In the genomic region with DNA sequence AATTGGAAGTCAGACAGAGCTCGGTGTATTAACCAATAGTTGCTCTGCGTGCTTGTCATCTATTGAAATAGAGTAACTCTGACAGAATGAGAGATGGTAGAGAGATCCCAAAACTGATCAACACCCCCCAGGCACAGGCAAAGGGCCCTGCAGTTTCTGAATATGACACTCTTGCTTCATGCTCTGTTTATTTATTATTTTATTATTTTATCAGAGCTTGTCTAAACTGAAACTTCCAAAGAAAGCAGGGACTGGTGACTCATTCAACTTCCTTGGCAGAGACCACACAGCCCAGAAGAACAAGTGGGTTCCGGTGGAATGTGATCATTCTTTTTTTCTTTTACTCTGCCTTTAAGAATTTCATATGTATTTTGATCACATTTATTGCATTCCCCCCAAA, we compare ENCODE assay signal across 13 mouse cellular contexts.
"Had no signal": no experiment of that assay in that cellular context is flagged by ENCODE, and none has a peak within 500 bp of the region (broad histone marks: within the 10 kb centered on the region; RNA-seq: fewer than 3 reads in every experiment).

No protein-coding gene starts in this region.

- H3K27me3 ChIP-seq: limb, embryonic 12.5 days; liver, embryonic 13.5 days; lung, embryonic 15.5 days had no signal

- H3K4me3 ChIP-seq: limb, embryonic 12.5 days; liver, embryonic 13.5 days; lung, embryonic 15.5 days; midbrain, embryonic 10.5 days had no signal

- H3K9me3 ChIP-seq: limb, embryonic 12.5 days; liver, embryonic 13.5 days; lung, embryonic 15.5 days; midbrain, embryonic 10.5 days had no signal

- H3K4me1 ChIP-seq: limb, embryonic 12.5 days; liver, embryonic 13.5 days; lung, embryonic 15.5 days had no signal

- H3K9ac ChIP-seq: limb, embryonic 12.5 days; liver, embryonic 13.5 days; liver, postnatal 0 days; lung, embryonic 15.5 days had no signal

- ATAC-seq: liver, postnatal 0 days; midbrain, embryonic 16.5 days had no signal

- H3K27ac ChIP-seq: kidney, postnatal 0 days; limb, embryonic 12.5 days; liver, embryonic 13.5 days; lung, embryonic 15.5 days; midbrain, embryonic 10.5 days; stomach, postnatal 0 days had no signal

- DNase-seq: kidney, postnatal 36 days; layer of hippocampus, adult 9-11 months; layer of hippocampus, postnatal 36 days; liver; liver, embryonic 13.5 days; liver, postnatal 0 days; thymus, postnatal 4 days had no signal

- H3K36me3 ChIP-seq: limb, embryonic 12.5 days; liver, embryonic 13.5 days; lung, embryonic 15.5 days; midbrain, embryonic 10.5 days had no signal

- H3K4me2 ChIP-seq: limb, embryonic 12.5 days; liver, embryonic 13.5 days; lung, embryonic 15.5 days had no signal
